Mouse (Mus musculus) stomach, postnatal 0 days (tissue): Measurements from ENCODE around the gene Arhgap17.
A peak's percentile ranks its signal among the peaks of the same experiment; 100 is the strongest.

Source experiments
- CTCF ChIP-seq: IDR thresholded peaks from 2 replicates; pipeline ENCODE4 v1.5.1; 2016; ENCODE audit warnings: antibody characterized with exemption, low read depth, mild to moderate bottlenecking, moderate library complexity
- EP300 ChIP-seq: optimal IDR thresholded peaks from 2 replicates; pipeline ENCODE3; 2016; ENCODE audit warnings: antibody characterized with exemption

- TF ChIP-seq CTCF = peak; percentile 22
- no peak for TF ChIP-seq EP300
These were observed 653 bp downstream of the Arhgap17 start for GRCm38 (mm10) chr7:123368778-123369746.
